Mouse (Mus musculus) embryonic facial prominence, embryonic 14.5 days (tissue): ENCODE data around the gene Chp1. TPM values are rescaled to one million over a fixed set of nuclear protein-coding genes. Genes with fewer than 3 reads are reported as not detected.

Source experiments
- ATAC-seq: fragments of 200-750 bp; cut with Nextera tagmentation; 2 replicates; pipeline ENCODE4 v1.8.0; 2017; ENCODE audit warnings: low read depth, moderate number of reproducible peaks, moderate TSS enrichment
- DNase-seq: peaks from one replicate; pipeline ENCODE4 v3.0.0-alpha.2; 2015; ENCODE audit warnings: low spot score
- H3K27ac ChIP-seq: fragments of 300-500 bp; sonication (generic); replicated peaks from 2 replicates; pipeline ENCODE4 v1.5.1; 2014; ENCODE audit warnings: low read depth, mild to moderate bottlenecking, low read length, moderate library complexity
- H3K27me3 ChIP-seq: fragments of 300-500 bp; sonication (generic); replicated peaks from 2 replicates; pipeline ENCODE4 v1.6.1; 2014; ENCODE audit warnings: low read length; ENCODE audit not compliant: control insufficient read depth, insufficient read depth
- H3K36me3 ChIP-seq: fragments of 300-500 bp; sonication (generic); 2 replicates; pipeline ENCODE4 v1.6.1; 2014; ENCODE audit warnings: low read length, mixed read lengths; ENCODE audit not compliant: control insufficient read depth, insufficient read depth
- H3K4me1 ChIP-seq: fragments of 300-500 bp; sonication (generic); 2 replicates; pipeline ENCODE4 v1.6.1; 2014; ENCODE audit warnings: antibody characterized with exemption, low read length; ENCODE audit not compliant: control insufficient read depth, insufficient read depth
- H3K4me2 ChIP-seq: fragments of 300-500 bp; sonication (generic); 2 replicates; pipeline ENCODE4 v1.6.1; 2014; ENCODE audit warnings: low read depth, mild to moderate bottlenecking, low read length, moderate library complexity, mixed read lengths
- H3K4me3 ChIP-seq: fragments of 300-500 bp; sonication (generic); 2 replicates; pipeline ENCODE4 v1.5.1; 2014; ENCODE audit warnings: low read depth, mild to moderate bottlenecking, low read length
- H3K9ac ChIP-seq: fragments of 300-500 bp; sonication (generic); 2 replicates; pipeline ENCODE4 v1.6.1; 2014; ENCODE audit warnings: low read depth, mild to moderate bottlenecking, low read length, moderate library complexity, mixed read lengths
- H3K9me3 ChIP-seq: fragments of 300-500 bp; sonication (generic); 2 replicates; pipeline ENCODE4 v1.6.1; 2016; ENCODE audit warnings: low read length; ENCODE audit not compliant: control insufficient read depth
- WGBS: fragments of 180-500 bp; shearing (Covaris S2); extraction: QIAGEN DNeasy Blood & Tissue Kit; methylation state at CpG from one replicate; pipeline ENCODE4 v1.1.7; 2014; 5-methylcytosine and 5-hydroxymethylcytosine counted together
- polyA plus RNA-seq: library from polyadenylated mRNA; unstranded; fragments of >200 nt; fragmentation: Nextera tagmentation; extraction: Ambion mirVana; gene quantifications from 2 replicates; pipeline ENCODE4 v1.2.1, GENCODE M21; 2014

Gene Chp1
- polyA plus RNA-seq, 1 experiment from 2014 or later = 69.6 TPM

- H3K4me3 ChIP-seq = no peak overlapping the region
These were observed 35.9 kb downstream of the Chp1 start for GRCm38 (mm10) chr2:119583439-119583838.

GRCm38 (mm10) chr2:119584282-119584681, 36.8 kb downstream of the Chp1 start:
- Histone ChIP-seq H3K4me3 (no peak overlapping the region), H3K9ac (no peak overlapping the region), H3K27ac (no peak overlapping the region), H3K9me3 (no peaks in the 10 kb centered on the region), H3K27me3 (no peaks in the 10 kb centered on the region), H3K4me2 (no peak overlapping the region), H3K36me3 (no peaks in the 10 kb centered on the region), H3K4me1 (no peaks in the 10 kb centered on the region)
- DNase-seq = no peak
- ATAC-seq = no peak
- 87% methylated on average over 8 of the region's 8 CpGs for WGBS

More at GRCm38 (mm10) chr2:119583439-119583838, 35.9 kb downstream of the Chp1 start:
- Histone ChIP-seq H3K27ac (no peak overlapping the region), H3K9me3 (no peaks in the 10 kb centered on the region), H3K27me3 (no peaks in the 10 kb centered on the region), H3K4me1 (no peaks in the 10 kb centered on the region), H3K4me2 (no peak overlapping the region), H3K9ac (no peak overlapping the region), H3K36me3 (no peaks in the 10 kb centered on the region)
- DNase-seq (no peak), ATAC-seq (no peak)
- WGBS = 60% methylated on average over 2 of the region's 2 CpGs

DNA sequence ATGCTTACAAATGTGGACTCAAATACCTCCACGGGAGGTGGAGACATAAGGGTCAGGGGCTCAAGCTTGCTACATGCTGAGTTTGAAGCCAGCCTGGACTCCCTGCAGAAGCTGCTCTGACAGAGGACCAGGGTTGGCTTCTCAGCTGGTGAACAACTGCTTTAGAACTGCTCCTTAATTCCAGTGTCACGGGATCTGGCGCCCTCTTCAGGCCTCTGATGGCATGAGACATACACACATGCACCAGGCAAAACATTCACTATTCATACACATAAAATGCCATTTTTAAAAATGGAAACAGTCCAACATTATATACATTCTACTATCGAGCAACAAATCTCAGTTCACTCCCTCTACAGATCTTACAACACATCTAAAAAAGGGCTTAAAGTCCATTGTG, 39.9 kb downstream of the Chp1 start:
- WGBS = 12% methylated on average over 4 of the region's 4 CpGs
- Histone ChIP-seq H3K9me3 (no peaks in the 10 kb centered on the region), H3K36me3 (peaks cover 8% of the 10 kb centered on the region; the same call in 1 of the 2 replicates), H3K4me1 (no peaks in the 10 kb centered on the region), H3K27ac (no peak overlapping the region), H3K9ac (no peak overlapping the region), H3K4me3 (no peak overlapping the region), H3K4me2 (no peak overlapping the region), H3K27me3 (no peaks in the 10 kb centered on the region)
- ATAC-seq = no peak
- peak; percentile 33 for DNase-seq

DNA sequence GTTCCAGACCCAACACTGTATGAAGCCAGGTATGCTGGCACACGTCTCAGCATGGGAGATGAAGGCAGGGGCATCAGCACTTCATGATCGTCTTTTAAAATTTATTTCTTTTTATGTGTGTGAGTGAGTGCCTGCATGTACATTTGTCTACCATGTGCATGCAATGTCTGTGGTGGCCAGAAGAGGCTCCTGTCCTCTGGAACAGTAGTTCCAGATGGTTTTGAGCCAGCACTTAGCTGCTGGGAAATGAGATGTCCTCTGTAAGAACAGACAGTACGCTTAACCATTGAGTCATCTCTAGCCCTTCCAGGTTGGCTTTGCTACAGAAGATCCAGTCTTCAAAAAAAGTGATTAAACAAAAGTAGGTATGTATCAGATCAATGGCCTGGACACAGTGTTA, 43.8 kb downstream of the Chp1 start:
- Histone ChIP-seq H3K4me1 (peaks cover 14% of the 10 kb centered on the region), H3K4me3 (no peak overlapping the region), H3K27me3 (no peaks in the 10 kb centered on the region), H3K4me2 (no peak overlapping the region), H3K9ac (no peak overlapping the region), H3K9me3 (no peaks in the 10 kb centered on the region), H3K36me3 (peaks cover 10% of the 10 kb centered on the region), H3K27ac (no peak overlapping the region)
- WGBS = 92% methylated on average over 3 of the region's 3 CpGs
- DNase-seq = no peak
- ATAC-seq = no peak

DNA sequence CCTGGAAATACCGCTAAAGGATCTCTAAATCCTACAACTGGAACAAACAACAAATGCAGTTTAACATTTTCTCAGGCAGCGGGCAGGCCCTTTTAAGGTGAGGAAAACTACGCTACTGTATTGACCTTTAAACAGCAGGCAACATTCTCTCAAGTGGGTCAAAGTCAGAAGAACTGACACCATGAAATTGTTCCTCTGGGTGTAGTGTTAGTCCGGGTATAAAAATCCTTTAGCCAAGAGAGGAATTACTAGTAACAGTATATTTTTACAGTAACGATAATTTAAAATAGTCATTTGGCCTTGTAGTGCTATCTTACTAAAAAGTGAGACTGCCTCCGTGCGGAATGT, 46.2 kb downstream of the Chp1 start:
- no peaks in the 10 kb centered on the region for H3K9me3 ChIP-seq
- WGBS = 10% methylated on average over 7 of the region's 7 CpGs
- ATAC-seq = peak; percentile 5
- H3K4me1 ChIP-seq = peaks cover 15% of the 10 kb centered on the region
- peak overlapping the region; percentile 86 for H3K27ac ChIP-seq
- no peaks in the 10 kb centered on the region for H3K27me3 ChIP-seq
- peak overlapping the region; percentile 53 for H3K9ac ChIP-seq
- DNase-seq = peak; percentile 16
- peak overlapping the region; percentile 91 for H3K4me3 ChIP-seq
- H3K4me2 ChIP-seq = peak overlapping the region; percentile 55
- peaks cover 32% of the 10 kb centered on the region for H3K36me3 ChIP-seq

- DNase-seq (peak; percentile 97), ATAC-seq (peak; percentile 98)
- WGBS = under 1% methylated on average over 57 of the region's 61 CpGs
- peak overlapping the region; percentile 86 for H3K27ac ChIP-seq
- peak overlapping the region; percentile 96 for H3K9ac ChIP-seq
- H3K4me1 ChIP-seq = peaks cover 15% of the 10 kb centered on the region
- peak overlapping the region; percentile 91 for H3K4me3 ChIP-seq
- H3K4me2 ChIP-seq = peak overlapping the region; percentile 73
- no peaks in the 10 kb centered on the region for H3K9me3 ChIP-seq
- H3K36me3 ChIP-seq = peaks cover 38% of the 10 kb centered on the region
- no peaks in the 10 kb centered on the region for H3K27me3 ChIP-seq
These were observed 46.9 kb downstream of the Chp1 start for GRCm38 (mm10) chr2:119594113-119594981.

GRCm38 (mm10) chr2:119595308-119595707, 47.8 kb downstream of the Chp1 start:
- Histone ChIP-seq H3K4me3 (peak overlapping the region; percentile 91), H3K4me1 (peaks cover 15% of the 10 kb centered on the region), H3K36me3 (peaks cover 48% of the 10 kb centered on the region), H3K9me3 (no peaks in the 10 kb centered on the region), H3K4me2 (peak overlapping the region; percentile 73), H3K9ac (peak overlapping the region; percentile 96), H3K27me3 (no peaks in the 10 kb centered on the region), H3K27ac (no peak overlapping the region)
- DNase-seq = no peak
- no peak for ATAC-seq
- 31% methylated on average over 4 of the region's 4 CpGs for WGBS

DNA sequence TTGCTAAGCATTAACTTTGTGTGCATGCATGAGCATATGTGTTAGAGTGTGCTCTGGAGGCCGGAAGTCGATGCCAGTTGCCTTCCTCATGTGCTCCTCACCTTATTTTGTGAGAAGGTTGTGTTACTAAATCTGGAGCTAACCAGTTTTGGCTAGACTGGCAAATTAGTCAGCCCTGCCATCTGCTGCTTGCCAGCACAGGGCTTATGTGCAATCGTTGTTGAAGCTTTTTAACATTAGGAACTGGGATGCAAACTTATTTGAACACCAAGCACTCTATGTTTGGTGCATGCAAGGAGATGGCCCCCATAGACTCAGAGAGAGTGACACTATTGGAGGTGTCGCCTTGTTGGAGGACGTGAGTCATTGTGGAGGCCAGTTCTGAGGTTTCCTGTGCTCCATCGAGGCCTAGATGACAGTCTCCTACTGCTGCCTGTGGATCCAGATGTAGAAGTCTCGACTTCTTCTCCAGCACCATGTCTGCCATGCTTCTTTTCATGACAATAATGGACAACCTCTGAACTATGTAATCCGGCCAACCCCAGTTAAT, 49.4 kb downstream of the Chp1 start:
- H3K4me1 ChIP-seq = peaks cover 15% of the 10 kb centered on the region
- no peak overlapping the region for H3K27ac ChIP-seq
- H3K27me3 ChIP-seq = no peaks in the 10 kb centered on the region
- DNase-seq (no peak), ATAC-seq (no peak)
- H3K9me3 ChIP-seq = no peaks in the 10 kb centered on the region
- H3K4me3 ChIP-seq = no peak overlapping the region
- no peak overlapping the region for H3K4me2 ChIP-seq
- WGBS = 94% methylated on average over 8 of the region's 8 CpGs
- no peak overlapping the region for H3K9ac ChIP-seq
- H3K36me3 ChIP-seq = peaks cover 53% of the 10 kb centered on the region
